Mouse (Mus musculus): ENCODE results near the gene Snx29. TPM values are rescaled to one million over a fixed set of nuclear protein-coding genes. Genes with fewer than 3 reads are reported as not detected.

Gene Snx29
- total and polyA plus RNA-seq, 2 experiments from 2014 or later = 7.0 to 22.8 TPM

DNA sequence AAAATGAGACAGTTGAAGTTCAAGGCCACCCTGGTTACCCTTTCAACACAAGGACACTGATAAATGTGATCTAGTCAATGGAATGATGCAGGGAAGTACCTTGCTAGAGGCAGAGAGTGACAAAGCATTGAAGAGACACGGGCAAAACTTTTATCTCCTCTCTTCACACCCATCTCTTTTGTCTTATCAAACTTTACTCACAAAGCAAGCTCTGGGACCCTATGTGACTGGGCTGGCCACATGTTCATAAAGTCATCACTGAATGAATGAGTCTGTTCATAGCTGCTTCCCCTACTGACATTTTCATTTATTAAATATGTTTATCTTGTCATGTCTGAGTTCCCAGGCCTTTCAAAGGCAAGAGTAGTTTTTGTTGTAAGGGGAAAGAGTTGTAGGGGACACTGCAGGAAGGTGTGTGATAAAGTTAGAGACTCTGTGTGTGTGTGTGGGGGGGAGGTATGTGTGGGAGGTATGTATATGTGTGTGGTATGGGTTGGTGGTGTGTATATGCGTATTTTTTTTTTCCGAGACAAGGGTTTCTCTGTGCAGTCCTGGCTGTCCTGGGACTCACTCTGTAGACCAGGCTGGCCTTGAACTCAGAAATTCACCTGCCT, 291.8 kb downstream of the Snx29 start:
- Histone ChIP-seq H3K27me3 (ENCODE audit: insufficient read depth, low read length) (no peaks in the 10 kb centered on the region), H3K9ac (replicated peaks; ENCODE audit: low read length, poor library complexity, severe bottlenecking) (no peak overlapping the region), H3K27ac (ENCODE audit: low read depth, low read length) (no peak overlapping the region), H3K9me3 (ENCODE audit: low read length) (no peaks in the 10 kb centered on the region), H3K4me1 (ENCODE audit: insufficient read depth, low read length) (no peaks in the 10 kb centered on the region; the same call in 1 of the 2 replicates), H3K4me2 (ENCODE audit: low read depth, low read length, poor library complexity, severe bottlenecking) (no peak overlapping the region), H3K36me3 (ENCODE audit: insufficient read depth, low read length) (no peaks in the 10 kb centered on the region), H3K4me3 (ENCODE audit: low read depth, low read length) (no peak overlapping the region)
- 84% methylated on average over 3 of the region's 3 CpGs for whole genome bisulfite sequencing
- no peak for TF ChIP-seq CTCF (IDR thresholded peaks at IDR 0.05)
- DNase-seq (ENCODE audit: low spot score) (no peak), ATAC-seq (ENCODE audit: low FRiP score) (no peak)

- TF ChIP-seq CTCF (IDR thresholded peaks at IDR 0.05) = no peak
- Histone ChIP-seq H3K36me3 (ENCODE audit: insufficient read depth, low read length) (no peaks in the 10 kb centered on the region), H3K9me3 (ENCODE audit: low read length) (no peaks in the 10 kb centered on the region), H3K4me1 (ENCODE audit: insufficient read depth, low read length) (no peaks in the 10 kb centered on the region; the same call in 1 of the 2 replicates), H3K27ac (ENCODE audit: low read depth, low read length) (no peak overlapping the region), H3K4me3 (ENCODE audit: low read depth, low read length) (no peak overlapping the region), H3K9ac (replicated peaks; ENCODE audit: low read length, poor library complexity, severe bottlenecking) (no peak overlapping the region), H3K27me3 (ENCODE audit: insufficient read depth, low read length) (no peaks in the 10 kb centered on the region), H3K4me2 (ENCODE audit: low read depth, low read length, poor library complexity, severe bottlenecking) (no peak overlapping the region)
- DNase-seq (ENCODE audit: low spot score) (no peak), ATAC-seq (ENCODE audit: low FRiP score) (no peak)
- WGBS = 76% methylated on average over 2 of the region's 2 CpGs
Measured at GRCm38 (mm10) chr16:11615633-11616032, 292.9 kb downstream of the Snx29 start.

DNA sequence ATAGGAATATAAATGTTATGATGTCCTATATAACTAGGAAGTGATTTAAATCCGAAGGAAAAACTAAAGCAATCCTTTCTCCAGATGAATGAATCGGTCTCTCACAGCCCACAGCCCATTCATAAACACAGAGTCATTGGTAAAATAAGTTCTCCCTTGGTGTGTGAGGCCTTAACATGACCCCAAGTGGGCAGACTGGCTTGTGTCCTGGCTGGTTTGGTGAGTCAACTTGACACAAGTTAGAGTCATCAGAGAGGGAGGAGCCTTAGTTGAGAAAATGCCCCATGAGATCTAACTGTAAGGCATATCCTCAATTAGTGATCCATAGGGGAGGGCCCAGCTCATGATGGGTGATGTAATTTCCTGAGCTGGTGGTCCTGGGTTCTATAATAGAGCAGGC, 297.2 kb downstream of the Snx29 start:
- no peak overlapping the region for H3K4me3 ChIP-seq (ENCODE audit: low read depth, low read length)
- no peak overlapping the region for H3K27ac ChIP-seq (ENCODE audit: low read depth, low read length)
- no peak overlapping the region for H3K4me2 ChIP-seq (ENCODE audit: low read depth, low read length, poor library complexity, severe bottlenecking)
- ATAC-seq (ENCODE audit: low FRiP score) (no peak), DNase-seq (ENCODE audit: low spot score) (no peak)
- TF ChIP-seq CTCF (IDR thresholded peaks at IDR 0.05) = no peak
- no peaks in the 10 kb centered on the region for H3K4me1 ChIP-seq (ENCODE audit: insufficient read depth, low read length)
- WGBS = 92% methylated on average over 2 of the region's 2 CpGs
- no peaks in the 10 kb centered on the region for H3K27me3 ChIP-seq (ENCODE audit: insufficient read depth, low read length)
- no peaks in the 10 kb centered on the region for H3K9me3 ChIP-seq (ENCODE audit: low read length)
- no peaks in the 10 kb centered on the region for H3K36me3 ChIP-seq (ENCODE audit: insufficient read depth, low read length)
- no peak overlapping the region for H3K9ac ChIP-seq (replicated peaks; ENCODE audit: low read length, poor library complexity, severe bottlenecking)

DNA sequence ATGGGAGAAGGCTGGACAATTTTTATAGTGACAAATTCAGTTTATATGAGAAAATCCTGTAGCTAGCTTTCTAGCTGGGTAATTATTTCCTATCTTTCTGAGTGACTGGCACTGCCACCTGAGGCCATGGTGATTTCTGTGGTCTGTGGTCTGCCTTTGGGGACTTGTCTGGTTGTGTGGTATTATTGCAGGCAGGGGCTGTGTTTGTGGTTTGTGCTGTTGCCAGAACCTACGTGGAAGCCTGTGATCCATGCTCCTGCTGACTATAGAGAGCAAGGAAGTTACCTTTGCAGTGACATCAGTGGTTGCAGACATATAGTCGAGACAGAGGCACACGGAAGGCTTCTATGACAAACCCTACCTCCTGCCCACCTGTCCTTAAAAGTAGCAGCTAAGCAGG, 298.3 kb downstream of the Snx29 start:
- Histone ChIP-seq H3K9me3 (ENCODE audit: low read length) (no peaks in the 10 kb centered on the region), H3K4me3 (ENCODE audit: low read depth, low read length) (no peak overlapping the region), H3K27ac (ENCODE audit: low read depth, low read length) (no peak overlapping the region), H3K27me3 (ENCODE audit: insufficient read depth, low read length) (no peaks in the 10 kb centered on the region), H3K4me2 (ENCODE audit: low read depth, low read length, poor library complexity, severe bottlenecking) (no peak overlapping the region), H3K4me1 (ENCODE audit: insufficient read depth, low read length) (no peaks in the 10 kb centered on the region), H3K9ac (replicated peaks; ENCODE audit: low read length, poor library complexity, severe bottlenecking) (no peak overlapping the region), H3K36me3 (ENCODE audit: insufficient read depth, low read length) (no peaks in the 10 kb centered on the region)
- no peak for TF ChIP-seq CTCF (IDR thresholded peaks at IDR 0.05)
- 85% methylated on average over 3 of the region's 3 CpGs for WGBS
- no peak for DNase-seq (ENCODE audit: low spot score)
- no peak for ATAC-seq (ENCODE audit: low FRiP score)

DNA sequence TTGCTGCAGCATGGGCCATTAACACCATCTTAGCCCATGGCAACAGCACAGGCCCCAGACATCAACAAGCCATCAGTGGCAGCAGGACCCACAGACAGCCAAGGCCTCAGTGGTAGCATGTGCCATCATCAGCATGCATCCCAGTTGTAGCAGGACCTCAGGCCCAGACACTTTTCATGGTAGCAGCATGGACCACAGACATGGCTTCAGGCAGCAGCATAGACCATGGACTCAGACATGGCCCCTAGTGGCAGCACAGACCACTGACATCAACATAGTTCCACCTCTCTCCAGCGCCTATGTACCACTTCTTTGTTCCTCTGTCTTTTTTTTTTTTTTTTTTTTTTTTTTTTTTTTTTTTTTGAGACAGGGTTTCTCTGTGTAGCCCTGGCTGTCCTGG, 299.0 kb downstream of the Snx29 start:
- TF ChIP-seq CTCF (IDR thresholded peaks at IDR 0.05) = no peak; the same call in 1 of the 2 replicates
- H3K4me2 ChIP-seq (ENCODE audit: low read depth, low read length, poor library complexity, severe bottlenecking) = no peak overlapping the region
- no peak overlapping the region for H3K4me3 ChIP-seq (ENCODE audit: low read depth, low read length)
- no peak overlapping the region for H3K9ac ChIP-seq (replicated peaks; ENCODE audit: low read length, poor library complexity, severe bottlenecking)
- no peak overlapping the region for H3K27ac ChIP-seq (ENCODE audit: low read depth, low read length)
- H3K27me3 ChIP-seq (ENCODE audit: insufficient read depth, low read length) = no peaks in the 10 kb centered on the region
- WGBS = 93% methylated on average over 1 of the region's 1 CpGs
- H3K36me3 ChIP-seq (ENCODE audit: insufficient read depth, low read length) = no peaks in the 10 kb centered on the region
- H3K4me1 ChIP-seq (ENCODE audit: insufficient read depth, low read length) = no peaks in the 10 kb centered on the region
- H3K9me3 ChIP-seq (ENCODE audit: low read length) = no peaks in the 10 kb centered on the region
- ATAC-seq (ENCODE audit: low FRiP score) (no peak), DNase-seq (ENCODE audit: low spot score) (no peak)

- DNase-seq (ENCODE audit: low spot score) = no peak
- no peaks in the 10 kb centered on the region for H3K4me1 ChIP-seq (ENCODE audit: insufficient read depth, low read length)
- no peak overlapping the region for H3K9ac ChIP-seq (replicated peaks; ENCODE audit: low read length, poor library complexity, severe bottlenecking)
- H3K9me3 ChIP-seq (ENCODE audit: low read length) = no peaks in the 10 kb centered on the region
- H3K4me2 ChIP-seq (ENCODE audit: low read depth, low read length, poor library complexity, severe bottlenecking) = no peak overlapping the region
- ATAC-seq (ENCODE audit: low FRiP score) = no peak
- H3K27me3 ChIP-seq (ENCODE audit: insufficient read depth, low read length) = no peaks in the 10 kb centered on the region
- 78% methylated on average over 3 of the region's 3 CpGs for WGBS
- H3K36me3 ChIP-seq (ENCODE audit: insufficient read depth, low read length) = no peaks in the 10 kb centered on the region
- no peak for TF ChIP-seq CTCF (IDR thresholded peaks at IDR 0.05)
- no peak overlapping the region for H3K4me3 ChIP-seq (ENCODE audit: low read depth, low read length)
- H3K27ac ChIP-seq (ENCODE audit: low read depth, low read length) = no peak overlapping the region
Measured at GRCm38 (mm10) chr16:11623032-11623431, 300.3 kb downstream of the Snx29 start.
